Mouse (Mus musculus): Measurements from ENCODE around the gene Gm44973. TPM values are rescaled to one million over a fixed set of nuclear protein-coding genes. Genes with fewer than 3 reads are reported as not detected.

The Gm44973 gene
- polyA plus RNA-seq, 1 experiment, result not detected

GRCm38 (mm10) chr7:5033818-5034217, 18.5 kb downstream of the Gm44973 start, which contains the start of gene 4632433K11Rik:
Gene 4632433K11Rik (plus strand): TSS chr7:5034118.
- DNase-seq, result no peak
- H3K27ac ChIP-seq (ENCODE audit: insufficient read depth, low read length), result no peak within 1 kb of the TSS
- H3K27me3 ChIP-seq (ENCODE audit: control insufficient read depth, insufficient read depth, low read length), result no peaks in the 10 kb centered on the region
- no peak for TF ChIP-seq POLR2A (IDR thresholded peaks at IDR 0.05; ENCODE audit: borderline replicate concordance, insufficient read depth, low read length)
- no peak for TF ChIP-seq CTCF (IDR thresholded peaks at IDR 0.05; ENCODE audit: borderline replicate concordance, insufficient read depth, low read depth, low read length)
- H3K4me3 ChIP-seq (replicated peaks; ENCODE audit: insufficient read depth, low read depth, low read length), result no peak within 1 kb of the TSS
- H3K4me1 ChIP-seq (ENCODE audit: control insufficient read depth, insufficient read depth, low read length), result no peaks in the 10 kb centered on the region
- WGBS, result 95% methylated on average over 3 of the region's 3 CpGs

GRCm38 (mm10) chr7:5035628-5036027, 20.3 kb downstream of the Gm44973 start:
- WGBS, result 95% methylated on average over 17 of the region's 17 CpGs
- TF ChIP-seq POLR2A (IDR thresholded peaks at IDR 0.05; ENCODE audit: borderline replicate concordance, insufficient read depth, low read length) (no peak), CTCF (IDR thresholded peaks at IDR 0.05; ENCODE audit: borderline replicate concordance, insufficient read depth, low read depth, low read length) (no peak)
- no peak for DNase-seq

GRCm38 (mm10) chr7:5036136-5036535, 20.8 kb downstream of the Gm44973 start:
- Histone ChIP-seq H3K4me3 (replicated peaks; ENCODE audit: insufficient read depth, low read depth, low read length) (no peak overlapping the region), H3K4me1 (ENCODE audit: control insufficient read depth, insufficient read depth, low read length) (no peaks in the 10 kb centered on the region), H3K27ac (ENCODE audit: insufficient read depth, low read length) (no peak overlapping the region), H3K27me3 (ENCODE audit: control insufficient read depth, insufficient read depth, low read length) (no peaks in the 10 kb centered on the region)
- TF ChIP-seq CTCF (IDR thresholded peaks at IDR 0.05; ENCODE audit: borderline replicate concordance, insufficient read depth, low read depth, low read length) (no peak), POLR2A (IDR thresholded peaks at IDR 0.05; ENCODE audit: borderline replicate concordance, insufficient read depth, low read length) (no peak)
- 94% methylated on average over 9 of the region's 9 CpGs for WGBS
- no peak for DNase-seq

More at GRCm38 (mm10) chr7:5035628-5036027, 20.3 kb downstream of the Gm44973 start:
- H3K27me3 ChIP-seq (ENCODE audit: control insufficient read depth, insufficient read depth, low read length), result no peaks in the 10 kb centered on the region
- no peak overlapping the region for H3K4me3 ChIP-seq (replicated peaks; ENCODE audit: insufficient read depth, low read depth, low read length)
- no peaks in the 10 kb centered on the region for H3K4me1 ChIP-seq (ENCODE audit: control insufficient read depth, insufficient read depth, low read length)
- H3K27ac ChIP-seq (ENCODE audit: insufficient read depth, low read length), result no peak overlapping the region

- WGBS, result 93% methylated on average over 7 of the region's 7 CpGs
- DNase-seq, result no peak
- Histone ChIP-seq H3K4me3 (replicated peaks; ENCODE audit: insufficient read depth, low read depth, low read length) (no peak overlapping the region), H3K27ac (ENCODE audit: insufficient read depth, low read length) (no peak overlapping the region), H3K27me3 (ENCODE audit: control insufficient read depth, insufficient read depth, low read length) (no peaks in the 10 kb centered on the region), H3K4me1 (ENCODE audit: control insufficient read depth, insufficient read depth, low read length) (no peaks in the 10 kb centered on the region)
- TF ChIP-seq POLR2A (IDR thresholded peaks at IDR 0.05; ENCODE audit: borderline replicate concordance, insufficient read depth, low read length) (no peak), CTCF (IDR thresholded peaks at IDR 0.05; ENCODE audit: borderline replicate concordance, insufficient read depth, low read depth, low read length) (no peak)
Measured at GRCm38 (mm10) chr7:5037026-5037425, 21.7 kb downstream of the Gm44973 start.

GRCm38 (mm10) chr7:5037467-5037866, 22.2 kb downstream of the Gm44973 start:
- no peak for DNase-seq
- Histone ChIP-seq H3K27me3 (ENCODE audit: control insufficient read depth, insufficient read depth, low read length) (no peaks in the 10 kb centered on the region), H3K4me3 (replicated peaks; ENCODE audit: insufficient read depth, low read depth, low read length) (peak overlapping the region; percentile 82), H3K27ac (ENCODE audit: insufficient read depth, low read length) (no peak overlapping the region; the same call in 1 of the 2 replicates), H3K4me1 (ENCODE audit: control insufficient read depth, insufficient read depth, low read length) (no peaks in the 10 kb centered on the region)
- no peak for TF ChIP-seq CTCF (IDR thresholded peaks at IDR 0.05; ENCODE audit: borderline replicate concordance, insufficient read depth, low read depth, low read length)
- TF ChIP-seq POLR2A (IDR thresholded peaks at IDR 0.05; ENCODE audit: borderline replicate concordance, insufficient read depth, low read length), result no peak
- WGBS, result 84% methylated on average over 8 of the region's 8 CpGs

GRCm38 (mm10) chr7:5038109-5038732, 22.9 kb downstream of the Gm44973 start, which contains the start of gene Zfp784:
Gene Zfp784 (minus strand): TSS chr7:5038446.
- Histone ChIP-seq H3K27ac (ENCODE audit: insufficient read depth, low read length) (peak within 1 kb of the TSS; percentile 94), H3K4me1 (ENCODE audit: control insufficient read depth, insufficient read depth, low read length) (no peaks in the 10 kb centered on the region), H3K4me3 (replicated peaks; ENCODE audit: insufficient read depth, low read depth, low read length) (peak within 1 kb of the TSS; percentile 82), H3K27me3 (ENCODE audit: control insufficient read depth, insufficient read depth, low read length) (no peaks in the 10 kb centered on the region)
- TF ChIP-seq POLR2A (IDR thresholded peaks at IDR 0.05; ENCODE audit: borderline replicate concordance, insufficient read depth, low read length) (peak; percentile 72), CTCF (IDR thresholded peaks at IDR 0.05; ENCODE audit: borderline replicate concordance, insufficient read depth, low read depth, low read length) (no peak)
- DNase-seq, result peak; percentile 92 to 96
- WGBS, result 2% methylated on average over 48 of the region's 48 CpGs

GRCm38 (mm10) chr7:5038940-5039339, 23.6 kb downstream of the Gm44973 start:
- Histone ChIP-seq H3K27me3 (ENCODE audit: control insufficient read depth, insufficient read depth, low read length) (no peaks in the 10 kb centered on the region), H3K27ac (ENCODE audit: insufficient read depth, low read length) (no peak overlapping the region), H3K4me3 (replicated peaks; ENCODE audit: insufficient read depth, low read depth, low read length) (no peak overlapping the region), H3K4me1 (ENCODE audit: control insufficient read depth, insufficient read depth, low read length) (no peaks in the 10 kb centered on the region)
- 27% methylated on average over 5 of the region's 5 CpGs for WGBS
- DNase-seq, result no peak
- TF ChIP-seq CTCF (IDR thresholded peaks at IDR 0.05; ENCODE audit: borderline replicate concordance, insufficient read depth, low read depth, low read length) (no peak), POLR2A (IDR thresholded peaks at IDR 0.05; ENCODE audit: borderline replicate concordance, insufficient read depth, low read length) (no peak)

GRCm38 (mm10) chr7:5044981-5045380, 29.7 kb downstream of the Gm44973 start:
- H3K27me3 ChIP-seq (ENCODE audit: control insufficient read depth, insufficient read depth, low read length), result no peaks in the 10 kb centered on the region
- DNase-seq, result no peak
- no peaks in the 10 kb centered on the region for H3K4me1 ChIP-seq (ENCODE audit: control insufficient read depth, insufficient read depth, low read length)
- no peak overlapping the region for H3K4me3 ChIP-seq (replicated peaks; ENCODE audit: insufficient read depth, low read depth, low read length)
- no peak overlapping the region for H3K27ac ChIP-seq (ENCODE audit: insufficient read depth, low read length)
- TF ChIP-seq POLR2A (IDR thresholded peaks at IDR 0.05; ENCODE audit: borderline replicate concordance, insufficient read depth, low read length) (no peak), CTCF (IDR thresholded peaks at IDR 0.05; ENCODE audit: borderline replicate concordance, insufficient read depth, low read depth, low read length) (no peak)
- 78% methylated on average over 2 of the region's 2 CpGs for WGBS
